Mouse (Mus musculus): ENCODE measurements around the gene 4933416C03Rik. TPM values are rescaled to one million over a fixed set of nuclear protein-coding genes. Genes with fewer than 3 reads are reported as not detected.

Gene 4933416C03Rik
- polyA plus RNA-seq, 1 experiment from 2014 or later, result not detected

- Histone ChIP-seq H3K4me3 (replicated peaks) (no peak overlapping the region), H3K4me1 (replicated peaks) (no peaks in the 10 kb centered on the region; the same call in 1 of the 2 replicates), H3K9me3 (replicated peaks) (no peaks in the 10 kb centered on the region), H3K9ac (no peak overlapping the region), H3K4me2 (no peak overlapping the region), H3K27ac (no peak overlapping the region), H3K36me3 (no peaks in the 10 kb centered on the region), H3K27me3 (no peaks in the 10 kb centered on the region)
- DNase-seq (no peak), ATAC-seq (ENCODE audit: low read depth) (no peak)
- WGBS (ENCODE audit: insufficient replicate concordance), result 72% methylated on average over 2 of the region's 2 CpGs
Measured at GRCm38 (mm10) chr10:116123808-116124207, 10.1 kb upstream of the 4933416C03Rik start.

DNA sequence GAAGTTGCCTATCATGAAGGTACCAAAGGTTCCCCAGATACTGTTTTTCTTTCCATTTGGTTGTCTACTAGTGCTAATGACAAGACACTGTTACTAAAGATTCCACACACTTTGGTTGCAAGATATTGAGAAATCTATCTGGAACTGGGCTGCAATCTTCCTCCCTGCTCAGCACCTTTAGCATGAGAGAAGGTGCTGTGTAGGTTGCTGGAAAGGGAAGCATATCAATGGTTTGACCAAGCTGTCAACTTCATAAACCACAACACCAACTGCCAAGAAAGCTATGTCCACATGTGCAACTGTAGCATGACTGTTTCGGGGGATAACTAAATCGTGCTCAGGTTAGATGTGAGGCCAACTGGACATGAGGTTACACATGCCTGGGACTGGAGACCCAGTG lies 7.7 kb upstream of the 4933416C03Rik start:
- no peaks in the 10 kb centered on the region; the same call in 1 of the 2 replicates for H3K4me1 ChIP-seq (replicated peaks)
- H3K36me3 ChIP-seq, result no peaks in the 10 kb centered on the region
- no peak overlapping the region for H3K9ac ChIP-seq
- no peak for ATAC-seq (ENCODE audit: low read depth)
- H3K9me3 ChIP-seq (replicated peaks), result no peaks in the 10 kb centered on the region
- no peak overlapping the region for H3K4me3 ChIP-seq (replicated peaks)
- no peak overlapping the region for H3K27ac ChIP-seq
- no peak overlapping the region for H3K4me2 ChIP-seq
- 22% methylated on average over 2 of the region's 2 CpGs for whole genome bisulfite sequencing (ENCODE audit: insufficient replicate concordance)
- no peak for DNase-seq
- no peaks in the 10 kb centered on the region for H3K27me3 ChIP-seq

DNA sequence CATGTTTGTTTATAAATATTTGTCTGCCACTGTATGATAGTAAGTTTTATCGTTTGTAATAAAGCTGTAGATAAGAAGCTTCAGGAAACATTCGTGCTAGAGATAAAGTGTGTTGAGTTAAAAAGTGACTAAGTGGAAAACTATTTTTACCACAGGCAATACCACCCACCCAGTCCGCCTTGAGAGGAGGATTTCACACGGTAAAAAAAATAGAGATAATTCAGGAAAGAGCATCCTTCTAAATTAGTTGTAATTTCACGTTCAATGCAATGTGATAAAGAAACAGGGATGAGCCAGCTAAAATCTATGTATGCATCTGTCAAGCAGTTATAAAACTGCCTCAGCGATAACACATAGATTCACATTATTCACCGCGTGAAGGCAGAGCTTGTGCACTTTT lies 3.3 kb upstream of the 4933416C03Rik start:
- Histone ChIP-seq H3K27me3 (no peaks in the 10 kb centered on the region), H3K4me1 (replicated peaks) (no peaks in the 10 kb centered on the region), H3K9ac (no peak overlapping the region), H3K4me2 (no peak overlapping the region), H3K27ac (no peak overlapping the region), H3K36me3 (no peaks in the 10 kb centered on the region), H3K4me3 (replicated peaks) (no peak overlapping the region), H3K9me3 (replicated peaks) (0 out of 2 replicates have a peak, but pooled peaks cover 5% of the 10 kb centered on the region)
- WGBS (ENCODE audit: insufficient replicate concordance), result 36% methylated on average over 8 of the region's 8 CpGs
- DNase-seq (no peak), ATAC-seq (ENCODE audit: low read depth) (no peak)

- 51% methylated on average over 4 of the region's 4 CpGs for WGBS (ENCODE audit: insufficient replicate concordance)
- DNase-seq, result no peak
- H3K36me3 ChIP-seq, result no peaks in the 10 kb centered on the region
- 0 out of 2 replicates have a peak, but pooled peaks cover 5% of the 10 kb centered on the region for H3K9me3 ChIP-seq (replicated peaks)
- no peak for ATAC-seq (ENCODE audit: low read depth)
- H3K9ac ChIP-seq, result no peak overlapping the region
- no peaks in the 10 kb centered on the region for H3K4me1 ChIP-seq (replicated peaks)
- H3K4me2 ChIP-seq, result no peak overlapping the region
- no peak overlapping the region for H3K4me3 ChIP-seq (replicated peaks)
- H3K27ac ChIP-seq, result no peak overlapping the region
- H3K27me3 ChIP-seq, result no peaks in the 10 kb centered on the region
Measured at GRCm38 (mm10) chr10:116115881-116116677, 2.4 kb upstream of the 4933416C03Rik start.

GRCm38 (mm10) chr10:116112868-116113267 lies 849 bp downstream of the 4933416C03Rik start:
- Histone ChIP-seq H3K4me3 (replicated peaks) (no peak overlapping the region), H3K36me3 (no peaks in the 10 kb centered on the region), H3K9me3 (replicated peaks) (0 out of 2 replicates have a peak, but pooled peaks cover 5% of the 10 kb centered on the region), H3K27me3 (no peaks in the 10 kb centered on the region), H3K9ac (no peak overlapping the region), H3K4me1 (replicated peaks) (no peaks in the 10 kb centered on the region), H3K27ac (no peak overlapping the region), H3K4me2 (no peak overlapping the region)
- no peak for ATAC-seq (ENCODE audit: low read depth)
- no peak for DNase-seq
- WGBS (ENCODE audit: insufficient replicate concordance), result 81% methylated on average over 11 of the region's 11 CpGs

GRCm38 (mm10) chr10:116108730-116109129 lies 5.0 kb downstream of the 4933416C03Rik start:
- 0 out of 2 replicates have a peak, but pooled peaks cover 2% of the 10 kb centered on the region for H3K9me3 ChIP-seq (replicated peaks)
- no peak for ATAC-seq (ENCODE audit: low read depth)
- H3K27me3 ChIP-seq, result no peaks in the 10 kb centered on the region
- H3K36me3 ChIP-seq, result no peaks in the 10 kb centered on the region
- H3K27ac ChIP-seq, result no peak overlapping the region
- no peak overlapping the region for H3K9ac ChIP-seq
- H3K4me2 ChIP-seq, result no peak overlapping the region
- no peak overlapping the region for H3K4me3 ChIP-seq (replicated peaks)
- no peaks in the 10 kb centered on the region for H3K4me1 ChIP-seq (replicated peaks)
- no peak for DNase-seq
- 47% methylated on average over 1 of the region's 1 CpGs for WGBS (ENCODE audit: insufficient replicate concordance)

DNA sequence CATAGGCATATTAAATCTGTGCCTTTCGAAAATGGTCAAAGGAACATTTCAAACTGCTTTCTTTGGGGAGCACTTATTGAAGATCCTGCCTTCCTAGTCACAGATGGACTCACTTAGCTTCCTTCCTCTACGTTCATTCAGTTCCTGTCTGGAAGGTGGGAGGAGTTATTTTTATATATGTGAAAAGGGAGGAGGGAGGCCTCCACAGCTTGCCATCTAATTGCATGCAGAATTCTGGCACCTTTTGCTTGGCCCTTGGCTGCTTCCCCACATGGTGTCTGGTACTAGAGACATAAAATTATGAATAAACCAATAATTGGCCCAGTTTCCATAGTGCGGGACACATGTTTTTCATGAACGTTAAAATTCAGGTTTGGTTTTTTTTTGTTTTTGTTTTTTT lies 5.5 kb downstream of the 4933416C03Rik start:
- H3K4me3 ChIP-seq (replicated peaks), result no peak overlapping the region
- ATAC-seq (ENCODE audit: low read depth), result no peak
- WGBS (ENCODE audit: insufficient replicate concordance), result 51% methylated on average over 4 of the region's 4 CpGs
- no peak for DNase-seq
- no peaks in the 10 kb centered on the region for H3K36me3 ChIP-seq
- H3K27ac ChIP-seq, result no peak overlapping the region
- no peaks in the 10 kb centered on the region for H3K4me1 ChIP-seq (replicated peaks)
- no peaks in the 10 kb centered on the region for H3K9me3 ChIP-seq (replicated peaks)
- H3K27me3 ChIP-seq, result no peaks in the 10 kb centered on the region
- H3K9ac ChIP-seq, result no peak overlapping the region
- no peak overlapping the region for H3K4me2 ChIP-seq

DNA sequence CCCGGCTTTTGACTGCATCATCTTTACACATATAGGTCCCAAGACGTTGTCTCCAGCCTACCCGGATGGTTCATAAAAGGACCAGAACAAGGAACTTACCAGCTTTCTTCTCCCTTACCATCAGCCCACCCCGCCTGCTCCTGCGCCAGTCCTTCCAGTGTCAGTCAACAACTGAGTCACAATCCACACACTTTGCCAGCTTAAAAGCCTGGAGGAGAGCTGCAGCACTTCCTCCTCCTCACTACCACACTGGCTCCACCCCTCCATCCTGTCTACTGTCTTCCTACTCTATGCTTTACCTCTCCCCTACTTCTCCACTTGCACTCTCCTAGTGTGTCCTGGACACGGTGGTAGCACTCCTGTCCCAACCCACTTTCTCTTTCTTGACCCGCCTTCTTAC lies 15.2 kb downstream of the 4933416C03Rik start:
- Histone ChIP-seq H3K9me3 (replicated peaks) (no peaks in the 10 kb centered on the region), H3K36me3 (no peaks in the 10 kb centered on the region), H3K4me2 (no peak overlapping the region), H3K4me3 (replicated peaks) (no peak overlapping the region), H3K4me1 (replicated peaks) (no peaks in the 10 kb centered on the region), H3K9ac (no peak overlapping the region), H3K27me3 (no peaks in the 10 kb centered on the region), H3K27ac (no peak overlapping the region)
- WGBS (ENCODE audit: insufficient replicate concordance), result 58% methylated on average over 7 of the region's 7 CpGs
- DNase-seq (no peak), ATAC-seq (ENCODE audit: low read depth) (no peak)

GRCm38 (mm10) chr10:116096466-116096865 lies 17.3 kb downstream of the 4933416C03Rik start:
- no peaks in the 10 kb centered on the region for H3K9me3 ChIP-seq (replicated peaks)
- no peak overlapping the region for H3K27ac ChIP-seq
- no peaks in the 10 kb centered on the region for H3K36me3 ChIP-seq
- H3K4me1 ChIP-seq (replicated peaks), result no peaks in the 10 kb centered on the region
- no peak overlapping the region for H3K4me3 ChIP-seq (replicated peaks)
- DNase-seq (no peak), ATAC-seq (ENCODE audit: low read depth) (no peak)
- no peaks in the 10 kb centered on the region for H3K27me3 ChIP-seq
- no peak overlapping the region for H3K4me2 ChIP-seq
- 70% methylated on average over 13 of the region's 13 CpGs for WGBS (ENCODE audit: insufficient replicate concordance)
- H3K9ac ChIP-seq, result no peak overlapping the region

GRCm38 (mm10) chr10:116083965-116084364 lies 29.8 kb downstream of the 4933416C03Rik start:
- Histone ChIP-seq H3K27ac (no peak overlapping the region), H3K36me3 (no peaks in the 10 kb centered on the region), H3K9ac (no peak overlapping the region), H3K9me3 (replicated peaks) (no peaks in the 10 kb centered on the region), H3K4me1 (replicated peaks) (no peaks in the 10 kb centered on the region), H3K4me3 (replicated peaks) (no peak overlapping the region), H3K4me2 (no peak overlapping the region), H3K27me3 (no peaks in the 10 kb centered on the region)
- WGBS (ENCODE audit: insufficient replicate concordance), result 14% methylated on average over 3 of the region's 3 CpGs
- ATAC-seq (ENCODE audit: low read depth) (no peak), DNase-seq (no peak)

- no peaks in the 10 kb centered on the region for H3K9me3 ChIP-seq (replicated peaks)
- no peak for ATAC-seq (ENCODE audit: low read depth)
- H3K4me3 ChIP-seq (replicated peaks), result no peak overlapping the region
- WGBS (ENCODE audit: insufficient replicate concordance), result 72% methylated on average over 6 of the region's 6 CpGs
- no peaks in the 10 kb centered on the region for H3K4me1 ChIP-seq (replicated peaks)
- no peaks in the 10 kb centered on the region for H3K27me3 ChIP-seq
- no peaks in the 10 kb centered on the region for H3K36me3 ChIP-seq
- no peak overlapping the region for H3K4me2 ChIP-seq
- no peak overlapping the region for H3K9ac ChIP-seq
- DNase-seq, result no peak
- H3K27ac ChIP-seq, result no peak overlapping the region
Measured at GRCm38 (mm10) chr10:116080841-116081240, 32.9 kb downstream of the 4933416C03Rik start.

DNA sequence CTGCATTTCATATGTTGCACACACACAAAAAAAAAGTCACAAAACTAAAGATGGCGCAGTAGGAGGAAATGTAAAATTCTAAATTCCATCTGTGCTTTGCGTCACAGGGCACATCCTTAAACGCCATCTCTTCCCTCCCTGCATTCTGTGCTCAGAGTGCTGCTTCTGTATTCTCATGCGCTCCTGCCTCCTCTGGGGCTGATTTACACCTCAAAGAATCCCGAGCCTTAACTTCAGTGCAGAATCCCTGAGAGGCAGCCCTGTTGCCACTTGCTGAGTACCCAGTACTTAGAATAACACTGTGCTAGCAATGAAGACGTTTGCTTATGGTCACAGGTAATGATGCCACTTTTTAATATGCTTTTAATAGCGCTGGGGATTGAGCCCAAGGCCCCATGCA lies 34.3 kb downstream of the 4933416C03Rik start:
- no peak for ATAC-seq (ENCODE audit: low read depth)
- no peak overlapping the region for H3K4me2 ChIP-seq

More for the DNA sequence above, 34.3 kb downstream of the 4933416C03Rik start:
- no peak overlapping the region for H3K27ac ChIP-seq
- H3K4me1 ChIP-seq (replicated peaks), result no peaks in the 10 kb centered on the region
- H3K36me3 ChIP-seq, result no peaks in the 10 kb centered on the region
- DNase-seq, result no peak
- 35% methylated on average over 7 of the region's 7 CpGs for WGBS (ENCODE audit: insufficient replicate concordance)
- no peak overlapping the region for H3K9ac ChIP-seq
- no peak overlapping the region for H3K4me3 ChIP-seq (replicated peaks)
- no peaks in the 10 kb centered on the region for H3K9me3 ChIP-seq (replicated peaks)
- H3K27me3 ChIP-seq, result no peaks in the 10 kb centered on the region
